Mouse (Mus musculus) yolk sac, embryonic 10.5 days (tissue): ENCODE measurements at regions not wholly inside any gene's neighbourhood (a gene's known extent, or its start where the extent isn't known, plus 50 kb on each side); places are given as distances from the start of the nearest gene placed in this dataset.
"Not testable (repeated sequence)": the region's sequence is repeated elsewhere in the genome, so short reads cannot be mapped to it uniquely, and the experiment has no call there.

Experiments used
- DNase-seq: peaks from one replicate; pipeline ENCODE4 v3.0.0-alpha.2; 2017; ENCODE audit warnings: low spot score

- DNase-seq = no peak
Measured at GRCm38 (mm10) chrX:68486585-68486984, 191.8 kb upstream of the Fmr1 start.

- not testable (repeated sequence) for DNase-seq
Measured at GRCm38 (mm10) chrX:68492052-68492451, 186.3 kb upstream of the Fmr1 start.

GRCm38 (mm10) chrX:68494398-68495143 lies 183.8 kb upstream of the Fmr1 start:
- DNase-seq = no peak

DNA sequence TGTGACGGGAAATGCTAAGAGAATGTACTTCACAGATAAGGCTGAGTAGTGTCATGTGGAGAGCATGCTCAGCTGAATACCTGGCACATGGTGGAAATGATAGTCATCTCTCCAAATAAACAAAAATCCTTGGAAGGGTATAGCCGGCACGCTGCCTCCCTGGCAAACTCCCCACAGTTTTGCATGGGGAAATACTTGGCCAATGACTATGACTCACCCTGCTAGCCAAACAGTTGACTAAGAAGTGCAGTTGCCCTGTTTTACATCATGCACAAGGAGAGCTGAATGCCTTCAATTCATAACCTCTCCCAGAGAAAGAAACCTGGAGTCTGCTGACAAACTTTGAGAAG lies 183.2 kb upstream of the Fmr1 start:
- peak; percentile 1 for DNase-seq

DNA sequence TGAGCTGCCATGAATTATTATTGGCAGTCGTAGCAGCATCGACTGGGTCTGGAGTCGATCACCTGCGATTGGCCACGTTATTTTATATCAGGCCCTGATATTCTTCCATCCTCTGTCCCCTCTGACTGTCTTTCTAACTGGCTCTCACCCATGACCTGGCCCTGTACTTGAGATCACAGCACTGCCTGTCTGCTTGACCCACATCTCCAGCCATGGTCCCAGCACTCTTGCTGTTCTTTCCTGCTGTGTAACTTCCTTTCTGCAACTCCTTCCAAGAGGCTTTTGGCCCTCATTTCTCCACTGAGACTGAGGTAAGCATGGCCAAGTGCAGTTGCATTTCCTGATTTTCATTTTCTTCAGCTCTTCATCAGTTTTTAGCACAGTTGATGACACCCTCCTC lies 182.6 kb upstream of the Fmr1 start:
- DNase-seq = no peak

DNA sequence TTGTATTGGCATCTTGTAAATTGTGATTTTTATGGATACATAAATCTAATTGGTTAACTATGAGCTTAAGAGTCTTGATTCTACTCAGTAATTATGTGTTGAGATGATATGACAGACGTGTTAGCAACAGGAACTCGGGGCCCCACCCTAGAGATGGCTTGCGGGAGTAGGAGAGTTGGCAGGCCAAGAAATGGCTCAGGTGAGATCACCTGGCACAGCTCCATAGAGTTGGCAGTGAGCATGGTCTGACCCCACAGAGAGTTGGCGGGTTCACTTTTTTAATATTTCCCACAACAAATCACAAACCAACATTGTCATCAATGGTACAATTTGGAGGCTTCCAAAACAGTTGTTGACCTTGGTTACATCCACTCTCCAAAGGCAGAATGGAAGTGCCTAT lies 180.5 kb upstream of the Fmr1 start:
- DNase-seq = no peak

GRCm38 (mm10) chrX:68502938-68503337 lies 175.4 kb upstream of the Fmr1 start:
- no peak for DNase-seq

DNA sequence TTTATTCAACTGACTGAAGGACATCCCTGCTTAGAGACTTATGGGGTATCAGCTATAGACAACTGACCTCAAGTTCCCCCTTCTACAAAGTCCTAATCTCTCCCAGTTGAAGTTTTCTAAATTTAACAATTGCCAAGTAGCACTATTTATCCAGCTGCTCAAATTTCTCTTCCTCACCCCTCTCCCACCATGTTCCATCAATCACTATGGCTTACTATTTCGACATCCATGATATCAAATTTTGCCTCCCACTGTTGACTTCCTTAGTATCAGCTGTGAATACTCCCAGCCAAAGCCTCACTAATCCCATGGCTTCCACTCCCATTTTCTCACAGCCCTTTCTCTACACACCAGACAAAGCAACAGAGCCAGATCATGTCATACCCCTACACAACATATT lies 170.7 kb upstream of the Fmr1 start:
- no peak for DNase-seq

GRCm38 (mm10) chrX:68512213-68512766 lies 166.1 kb upstream of the Fmr1 start:
- no peak for DNase-seq

DNA sequence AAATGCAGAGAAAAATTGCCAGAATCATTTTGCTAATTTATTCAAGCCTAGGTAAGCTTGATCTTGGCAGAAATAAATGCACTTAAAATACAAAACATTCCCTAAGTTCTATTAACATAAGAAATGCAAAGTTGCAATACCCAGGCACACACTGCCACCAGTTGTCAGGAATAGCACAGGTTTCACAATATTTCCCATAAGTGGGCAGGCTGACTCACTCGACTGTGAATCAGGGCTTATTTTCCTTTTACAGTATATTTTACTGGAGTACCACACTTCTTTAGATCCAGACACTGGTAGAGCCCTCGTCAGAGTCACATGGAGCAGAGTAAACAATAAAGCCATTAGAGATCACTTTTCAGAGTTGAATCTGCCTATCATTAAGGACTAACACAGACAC lies 131.8 kb upstream of the Fmr1 start:
- no peak for DNase-seq

DNA sequence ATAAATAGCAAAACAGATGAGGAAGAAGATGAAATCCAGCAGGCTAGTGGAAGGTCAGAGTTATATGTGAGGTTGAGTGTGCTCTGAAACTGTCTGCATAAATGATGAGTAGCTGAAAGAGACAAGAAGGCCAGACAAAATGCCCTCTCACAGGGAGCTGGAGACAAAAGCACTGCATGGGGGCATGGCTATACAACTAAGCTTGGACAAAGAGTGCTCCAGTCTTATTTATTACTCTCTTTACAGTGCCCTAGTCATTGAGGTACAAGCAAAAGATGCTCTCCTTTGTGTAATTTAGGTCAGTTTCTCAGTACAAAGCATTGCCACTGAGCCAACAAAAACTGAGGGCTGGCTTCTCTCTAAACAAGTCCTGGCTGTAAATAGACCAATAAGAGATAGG lies 124.3 kb upstream of the Fmr1 start:
- no peak for DNase-seq

GRCm38 (mm10) chrX:68557717-68558116 lies 120.6 kb upstream of the Fmr1 start:
- DNase-seq = no peak

- no peak for DNase-seq
Measured at GRCm38 (mm10) chrX:68585246-68585645, 93.1 kb upstream of the Fmr1 start.

DNA sequence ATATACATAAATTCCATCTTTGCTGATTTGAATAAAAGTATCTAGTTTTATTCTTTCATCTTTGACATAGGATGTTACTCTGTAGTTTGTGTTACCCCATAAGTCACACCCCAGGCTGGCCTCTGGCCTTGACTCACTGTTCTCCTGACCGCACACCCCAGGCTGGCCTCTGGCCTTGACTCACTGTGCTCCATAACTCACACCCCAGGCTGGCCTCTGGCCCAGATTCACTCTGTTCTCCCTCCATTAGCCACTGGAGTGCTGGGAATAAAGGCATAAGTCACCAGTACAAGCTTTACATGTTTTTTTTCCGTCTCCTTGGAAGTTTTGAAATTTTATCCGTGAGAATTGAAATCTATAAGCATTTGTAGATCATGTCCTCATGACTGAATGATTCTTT lies 56.2 kb upstream of the Fmr1 start:
- no peak for DNase-seq
